Mouse (Mus musculus) olfactory bulb, adult 2 months (tissue): Measurements from ENCODE around the gene Usp40.

Experiments used
- CTCF ChIP-seq: fragments of 200-500 bp; IDR thresholded peaks from 2 replicates; pipeline ENCODE4 v1.5.1; 2012; ENCODE audit warnings: low read depth, mild to moderate bottlenecking, low read length, moderate library complexity; ENCODE audit not compliant: insufficient read depth
- POLR2A ChIP-seq: fragments of 200-500 bp; IDR thresholded peaks from 2 replicates; pipeline ENCODE4 v1.6.1; 2012; ENCODE audit warnings: mild to moderate bottlenecking, low read depth, low read length, moderate library complexity; ENCODE audit not compliant: insufficient read depth

DNA sequence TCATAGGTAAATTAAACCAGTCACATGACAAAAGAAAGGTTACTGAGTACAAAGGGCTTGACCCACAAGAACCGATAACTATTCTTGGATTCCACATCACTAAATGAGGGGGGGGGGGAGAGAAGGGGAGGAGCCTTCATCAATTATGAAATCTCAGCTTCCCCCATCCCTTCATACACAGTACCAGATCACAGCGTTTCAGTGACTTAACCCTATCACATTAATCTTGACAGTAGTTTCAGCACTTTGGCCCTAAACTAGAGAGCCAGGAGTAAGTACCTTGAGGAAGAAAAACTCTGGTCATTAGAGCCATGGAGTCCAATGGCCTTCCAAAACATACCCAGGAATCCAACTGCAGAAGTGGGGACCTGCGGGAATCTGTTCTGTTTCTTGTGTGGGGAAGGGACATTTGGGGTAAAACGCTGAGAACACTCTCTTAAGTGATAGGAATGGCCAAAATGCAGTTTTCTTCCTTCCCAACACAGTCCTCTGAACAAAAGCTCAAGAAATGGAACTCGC is 600 bp downstream of the Usp40 start:
- TF ChIP-seq CTCF (no peak), POLR2A (no peak)
